Mouse (Mus musculus) thymus, postnatal 0 days (tissue): Measurements from ENCODE around the gene Chga. TPM values are rescaled to one million over a fixed set of nuclear protein-coding genes. Genes with fewer than 3 reads are reported as not detected.
A peak's percentile ranks its signal among the peaks of the same experiment; 100 is the strongest.

ENCODE experiments used
- DNase-seq: peaks from one replicate; pipeline ENCODE4 v3.0.0-alpha.2; 2015; ENCODE audit warnings: low spot score
- polyA plus RNA-seq: library from polyadenylated mRNA; unstranded; fragments of >200 nt; fragmentation: Nextera tagmentation; extraction: Ambion mirVana; gene quantifications from 2 replicates; pipeline ENCODE4 v1.2.1, GENCODE M21; 2015

The Chga gene
- polyA plus RNA-seq = 13.2 and 25.2 TPM in 2 replicates

DNA sequence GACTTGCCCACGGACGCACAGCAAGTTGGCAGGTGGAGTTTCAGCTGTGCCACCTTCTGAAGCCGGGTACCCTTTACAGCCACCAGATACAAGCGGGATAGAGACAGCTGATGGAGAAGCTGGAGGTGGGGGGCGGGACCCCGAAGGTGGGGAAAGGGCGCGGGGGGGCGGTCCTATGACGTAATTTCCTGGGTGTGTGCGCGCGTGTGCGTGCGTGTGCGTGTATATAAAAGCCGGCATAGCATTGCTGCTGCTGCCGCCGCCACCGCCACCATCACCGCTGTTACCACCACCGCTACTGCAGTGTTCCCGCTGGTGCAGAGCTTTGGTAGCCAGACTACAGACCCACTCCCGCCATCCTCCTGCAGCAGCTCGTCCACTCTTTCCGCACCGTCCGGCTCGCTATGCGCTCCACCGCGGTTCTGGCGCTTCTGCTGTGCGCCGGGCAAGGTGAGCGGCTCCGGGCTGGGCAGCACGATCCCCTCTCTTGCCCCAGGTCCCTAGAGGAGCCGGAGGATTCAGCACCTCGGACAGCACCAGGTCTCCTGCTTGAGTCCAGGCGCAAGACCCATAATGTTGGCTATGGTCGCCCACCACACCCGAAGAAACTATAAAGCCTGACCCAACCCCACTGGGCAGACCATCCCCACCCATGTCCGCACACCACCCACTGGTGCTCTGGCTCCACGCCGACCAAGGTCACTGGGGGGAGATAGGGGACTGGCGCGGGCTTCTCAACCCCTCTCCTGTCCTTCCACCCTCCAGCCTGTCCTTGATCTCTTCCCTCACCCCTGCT is at the start of gene Chga:
Chga (plus strand) TSS at position 249 of the 796 bp plus-strand sequence.
- DNase-seq = peak; percentile 62

GRCm38 (mm10) chr12:102505131-102505713 is 49.5 kb upstream of the Chga start:
- no peak for DNase-seq

GRCm38 (mm10) chr12:102505949-102506348 is 48.8 kb upstream of the Chga start:
- DNase-seq = no peak

GRCm38 (mm10) chr12:102511363-102511762 is 43.4 kb upstream of the Chga start:
- DNase-seq = no peak

- DNase-seq = no peak
Observed at GRCm38 (mm10) chr12:102514151-102514550, 40.6 kb upstream of the Chga start.

DNA sequence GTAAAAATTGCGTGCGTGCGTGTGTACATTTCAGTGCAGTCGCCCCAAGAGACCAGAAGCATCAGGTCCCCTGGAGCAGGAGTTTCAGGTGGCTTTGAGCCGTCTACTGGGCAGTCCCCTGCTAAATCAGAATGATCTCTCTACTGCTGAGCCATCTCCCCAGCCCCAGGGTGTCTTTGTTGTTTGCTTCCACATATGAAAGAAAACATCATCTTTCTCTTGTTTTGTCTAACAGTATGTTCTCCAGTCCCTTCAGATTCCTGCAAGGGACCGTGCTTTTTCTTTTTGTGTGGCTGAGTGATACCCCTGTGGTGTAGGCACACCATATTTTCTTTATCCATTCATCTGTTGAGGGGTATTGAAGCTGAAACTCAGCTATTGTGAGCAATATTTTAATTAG is 40.0 kb upstream of the Chga start:
- no peak for DNase-seq

DNA sequence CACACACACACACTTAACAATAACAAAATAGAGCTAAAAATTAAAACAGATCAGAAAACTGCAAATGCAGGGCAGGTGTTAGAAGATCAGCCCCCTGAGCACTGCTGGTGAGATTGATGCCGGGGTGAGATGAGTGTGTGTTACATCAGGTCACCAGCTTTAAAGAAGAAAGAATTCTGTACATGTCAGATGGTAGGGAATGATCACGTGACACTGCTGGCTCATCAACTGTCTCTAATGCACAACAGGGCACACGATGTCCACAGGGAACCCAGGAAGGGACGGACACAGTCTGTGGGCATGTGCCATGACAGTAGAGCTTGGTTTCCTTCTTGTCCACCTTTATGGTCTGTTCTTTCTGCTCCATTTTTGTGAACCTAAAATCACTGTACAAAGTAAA is 38.6 kb upstream of the Chga start:
- no peak for DNase-seq

- DNase-seq = no peak
Observed at GRCm38 (mm10) chr12:102517647-102518046, 37.1 kb upstream of the Chga start.

GRCm38 (mm10) chr12:102519929-102520720 is 34.6 kb upstream of the Chga start:
- DNase-seq = no peak

- no peak for DNase-seq
Observed at GRCm38 (mm10) chr12:102521777-102522319, 32.9 kb upstream of the Chga start.

GRCm38 (mm10) chr12:102524216-102524615 is 30.6 kb upstream of the Chga start:
- no peak for DNase-seq

- peak; percentile 21 for DNase-seq
Observed at GRCm38 (mm10) chr12:102524760-102525159, 30.0 kb upstream of the Chga start.

DNA sequence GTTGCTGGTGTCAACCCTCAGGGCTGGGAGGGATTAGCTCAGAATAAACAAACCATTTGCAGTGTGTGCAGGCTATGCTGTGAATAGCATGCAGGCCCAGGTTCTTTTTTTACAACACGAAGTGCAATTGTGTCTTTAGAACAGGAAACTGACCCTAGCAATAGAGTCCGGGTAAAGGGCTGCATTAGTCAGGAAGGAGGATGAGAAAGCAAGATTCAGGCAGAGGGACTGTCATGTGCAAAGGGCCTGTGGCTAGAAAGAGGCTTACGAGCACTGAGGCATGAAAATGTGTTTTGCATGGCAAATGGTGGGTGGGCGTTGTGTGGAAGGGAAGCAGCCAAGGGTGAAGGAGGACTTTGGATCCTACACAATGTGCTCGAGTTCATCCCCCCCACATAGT is 26.8 kb upstream of the Chga start:
- no peak for DNase-seq

DNA sequence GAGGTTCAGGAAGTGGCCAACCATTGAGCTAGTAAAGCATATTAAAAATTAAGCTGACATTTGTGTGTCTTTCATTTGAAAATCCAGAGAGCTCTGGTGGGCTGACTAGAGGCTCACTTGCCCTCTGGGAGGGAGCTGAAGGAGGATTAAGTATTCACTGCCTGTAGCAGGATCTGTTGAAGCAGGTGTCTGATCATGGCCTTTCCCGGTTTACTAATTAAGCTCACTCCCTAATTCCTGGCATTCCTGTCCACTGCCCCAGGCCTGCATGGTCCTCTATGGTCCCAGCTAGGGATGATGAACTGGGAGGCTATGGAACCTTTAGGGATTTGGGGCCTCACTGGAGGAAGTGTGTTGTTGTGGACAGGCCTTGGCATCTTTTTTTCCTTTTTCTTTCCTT is 19.0 kb upstream of the Chga start:
- DNase-seq = no peak

DNA sequence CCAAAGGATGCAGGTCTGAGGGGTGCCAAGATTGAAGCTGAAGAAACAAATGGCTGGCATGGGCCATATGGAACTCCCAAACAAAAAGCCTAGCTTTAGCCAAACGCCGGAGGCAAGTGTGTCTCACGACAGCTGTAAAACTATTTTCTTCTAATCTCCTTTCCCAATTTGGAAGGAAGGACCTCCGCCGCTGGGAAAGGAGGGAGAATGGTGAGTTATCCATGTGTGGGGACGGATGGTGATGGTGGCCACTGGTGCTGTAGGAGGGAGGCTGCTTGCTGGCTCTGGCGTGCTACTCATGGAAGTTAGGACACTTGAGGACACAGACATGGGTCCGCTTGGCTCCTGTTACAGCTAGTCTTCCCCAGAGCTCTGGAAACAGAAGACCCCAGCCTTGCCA is 14.5 kb upstream of the Chga start:
- no peak for DNase-seq

GRCm38 (mm10) chr12:102541168-102541567 is 13.6 kb upstream of the Chga start:
- no peak for DNase-seq

- DNase-seq = no peak
Observed at GRCm38 (mm10) chr12:102545122-102545521, 9.6 kb upstream of the Chga start.

GRCm38 (mm10) chr12:102550529-102550928 is 4.2 kb upstream of the Chga start:
- peak; percentile 78 for DNase-seq

DNA sequence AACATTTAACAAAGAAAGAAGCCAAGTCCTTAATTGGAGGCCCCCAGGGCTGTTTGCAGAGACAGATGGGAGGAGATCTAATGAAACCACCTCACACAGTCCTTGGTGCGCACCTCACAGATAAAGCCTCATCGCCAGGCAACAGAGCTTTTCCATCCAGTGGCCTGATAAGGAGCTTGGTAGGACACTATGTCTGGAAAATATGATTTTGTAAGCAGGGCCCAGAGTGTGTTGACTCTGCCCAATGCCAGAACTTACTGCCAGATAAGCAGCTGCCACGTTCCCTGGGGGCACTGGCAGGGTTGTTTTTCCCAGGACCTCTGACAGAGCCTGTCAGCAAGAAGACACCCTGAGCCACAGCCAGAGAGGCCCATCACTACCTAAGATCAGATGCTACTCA is 3.6 kb upstream of the Chga start:
- no peak for DNase-seq

GRCm38 (mm10) chr12:102552001-102552400 is 2.8 kb upstream of the Chga start:
- DNase-seq = no peak

DNA sequence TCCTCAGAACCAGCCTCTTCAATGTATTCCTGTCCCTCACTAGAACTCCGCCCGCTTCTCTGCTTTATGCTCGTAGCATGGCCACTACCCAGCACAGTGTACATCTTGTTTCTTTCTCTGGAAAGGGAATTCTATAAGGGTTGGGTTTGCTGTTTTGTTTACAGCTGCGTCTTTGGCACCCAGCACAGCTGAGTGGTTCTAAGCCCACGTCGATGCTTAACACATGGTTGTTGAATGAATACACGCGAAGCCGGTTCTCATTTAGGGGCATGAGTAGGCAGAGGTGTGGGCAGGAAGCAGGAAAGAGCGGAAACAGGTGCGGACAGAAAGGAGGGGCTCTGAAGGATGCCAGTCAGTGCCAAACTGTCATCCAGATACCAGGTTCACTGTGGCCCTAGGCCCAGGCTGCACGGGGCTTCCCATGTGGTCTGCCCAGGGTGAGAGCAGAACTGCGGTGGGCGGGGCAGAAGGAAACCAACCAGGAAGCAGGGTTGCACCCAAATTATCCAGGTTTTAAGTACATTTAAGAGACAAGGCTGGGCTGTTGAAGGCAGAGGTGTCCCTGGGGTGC is 979 bp upstream of the Chga start:
- no peak for DNase-seq

DNA sequence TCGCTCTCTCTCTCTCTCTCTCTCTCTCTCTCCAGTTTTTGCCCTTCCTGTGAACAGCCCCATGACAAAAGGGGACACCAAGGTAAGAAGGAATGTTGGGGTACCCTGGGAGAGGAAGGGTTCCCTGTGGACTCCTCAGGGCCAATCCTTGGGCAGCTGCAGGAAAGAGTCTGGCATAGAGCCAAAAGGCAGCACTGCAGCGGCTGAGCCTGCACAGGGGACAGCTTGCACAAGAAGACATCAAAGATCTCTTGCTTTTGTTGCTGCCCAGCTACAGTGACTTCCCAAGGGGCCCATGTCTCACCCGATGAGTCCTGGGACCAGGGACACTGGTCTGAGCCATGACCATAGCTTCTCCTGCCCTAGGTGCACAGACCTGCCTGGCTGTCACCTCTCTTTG is 1.1 kb downstream of the Chga start:
- no peak for DNase-seq
